ENCODE assay signal across 10 mouse cellular contexts in genomic region chr2:166676933-166677332, GRCm38 (mm10). TPM values are rescaled to one million over a fixed set of nuclear protein-coding genes. Genes with fewer than 3 reads are reported as not detected.
DNase-seq lines count a peak whose midpoint lies in the region; ATAC-seq and TF ChIP-seq lines count a peak whose summit lies in the region.
"Had no signal": no experiment of that assay in that cellular context is flagged by ENCODE, and none has a peak within 500 bp of the region (broad histone marks: within the 10 kb centered on the region; RNA-seq: fewer than 3 reads in every experiment).

No protein-coding gene starts in this region.

- TF ChIP-seq CTCF in brain, embryonic 14.5 days (IDR thresholded peaks at IDR 0.05; ENCODE audit: borderline replicate concordance, extremely low read depth, insufficient read depth, insufficient read length): no peak

- ATAC-seq in hindbrain, embryonic 16.5 days: peak; percentile 28; the same call in 1 of the 2 replicates
- ATAC-seq in inflammation-experienced regulatory T-cells, adult 6 months: no peak

- no peak overlapping the region for H3K4me3 ChIP-seq in hindbrain, embryonic 16.5 days (ENCODE audit: low read length)
- H3K4me3 ChIP-seq: heart, embryonic 15.5 days had no signal

- peaks cover 36% of the 10 kb centered on the region for H3K4me1 ChIP-seq in hindbrain, embryonic 16.5 days (ENCODE audit: control insufficient read depth, insufficient read depth, low read depth, low read length)

- no peak for TF ChIP-seq POLR2A in brain, embryonic 14.5 days (IDR thresholded peaks at IDR 0.05; ENCODE audit: borderline replicate concordance, extremely low read depth, insufficient read depth, insufficient read length, poor library complexity, severe bottlenecking)

- WGBS in hindbrain, embryonic 16.5 days: 51% methylated on average over 11 of the region's 11 CpGs

- no peaks in the 10 kb centered on the region for H3K9me3 ChIP-seq in hindbrain, embryonic 16.5 days (ENCODE audit: control insufficient read depth, low read length)
- H3K9me3 ChIP-seq: heart, embryonic 15.5 days had no signal

- H3K27ac ChIP-seq in hindbrain, embryonic 16.5 days (ENCODE audit: low read depth, low read length): peak overlapping the region; percentile 1; the same call in 1 of the 2 replicates
- H3K27ac ChIP-seq: heart, embryonic 15.5 days; liver, embryonic 14.5 days had no signal

- H3K4me2 ChIP-seq in hindbrain, embryonic 16.5 days (ENCODE audit: low read length): no peak overlapping the region
- H3K4me2 ChIP-seq: heart, embryonic 15.5 days had no signal

- DNase-seq in kidney, adult 18-20 months: peak; percentile 11
- no peak for DNase-seq in kidney, postnatal 10 days
- peak; percentile 62 for DNase-seq in Muller cell, postnatal 12 days (ENCODE audit: inconsistent ontology term)
- peak; percentile 67 for DNase-seq in brain, embryonic 14.5 days (ENCODE audit: low read depth)
- no peak for DNase-seq in frontal cortex, postnatal 14 days (ENCODE audit: low spot score in 2 of 2)
- no peak for DNase-seq in spleen, postnatal 14 days (ENCODE audit: low spot score in 2 of 2)

- H3K27me3 ChIP-seq in hindbrain, embryonic 16.5 days (replicated peaks; ENCODE audit: control insufficient read depth, insufficient read depth, low read length): no peaks in the 10 kb centered on the region
- H3K27me3 ChIP-seq: heart, embryonic 15.5 days had no signal

- H3K9ac ChIP-seq in hindbrain, embryonic 16.5 days (ENCODE audit: low read depth, low read length): no peak overlapping the region
- H3K9ac ChIP-seq: heart, embryonic 15.5 days; liver, embryonic 14.5 days had no signal

- no peaks in the 10 kb centered on the region for H3K36me3 ChIP-seq in hindbrain, embryonic 16.5 days (ENCODE audit: control insufficient read depth, insufficient read depth, low read length)
- H3K36me3 ChIP-seq: heart, embryonic 15.5 days had no signal

RNA-seq across cellular contexts. Expression of gene Prex1, which starts 36.7 kb away (rescaled TPM):
- 49.4 and 55.7 TPM in 2 replicates for polyA plus RNA-seq in brain, embryonic 14.5 days (2012; rRNA removed)
- polyA plus RNA-seq in hindbrain, embryonic 16.5 days (2015; fragmentation: Nextera tagmentation; extraction: Ambion mirVana): 27.3 and 32.5 TPM in 2 replicates
- 10 to 100 TPM; 31.3 to 54.8 (median 31.8) TPM for polyA plus RNA-seq in inflammation-experienced regulatory T-cells, adult 6 months (2017; shearing (Covaris generic))

Comparison
In these comparisons a context has a peak if more than half of its experiments do, and no peak if none do; other contexts are left out.
1. DNase-seq: peak in kidney, adult 18-20 months (single experiment), Muller cell, postnatal 12 days (single experiment) and brain, embryonic 14.5 days (single experiment); none in kidney, postnatal 10 days (single experiment), frontal cortex, postnatal 14 days (0 of 2) and spleen, postnatal 14 days (0 of 2).